In the genomic region with DNA sequence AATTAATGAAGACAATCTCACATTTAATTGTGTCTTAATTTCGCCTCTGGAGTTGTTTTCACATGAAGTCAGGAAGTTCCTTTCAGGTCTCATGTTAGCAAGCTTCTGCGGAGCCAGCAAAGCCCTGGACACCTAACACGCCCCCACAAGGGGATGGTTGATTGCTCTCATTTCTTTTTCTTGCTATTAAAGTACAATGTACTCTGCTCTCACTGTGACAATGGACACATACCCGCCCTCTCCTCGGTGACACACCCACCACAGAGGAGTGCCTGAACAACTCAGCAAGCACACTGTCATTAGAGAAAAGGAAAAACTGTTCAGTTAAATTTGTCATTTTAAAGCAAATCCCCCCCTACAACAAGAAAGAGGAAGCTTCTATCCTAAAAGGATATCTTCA, we compare ENCODE assay signal across 22 mouse cellular contexts. TPM values are rescaled to one million over a fixed set of nuclear protein-coding genes. Genes with fewer than 3 reads are reported as not detected.
DNase-seq lines count a peak whose midpoint lies in the region; ATAC-seq and TF ChIP-seq lines count a peak whose summit lies in the region.
"Had no signal": no experiment of that assay in that cellular context is flagged by ENCODE, and none has a peak within 500 bp of the region (broad histone marks: within the 10 kb centered on the region; RNA-seq: fewer than 3 reads in every experiment).

No protein-coding gene starts in this region.

- no peak overlapping the region for H3K4me3 ChIP-seq in kidney, postnatal 0 days (replicated peaks; ENCODE audit: low read depth, low read length)
- no peak overlapping the region for H3K4me3 ChIP-seq in kidney, embryonic 15.5 days (replicated peaks)
- H3K4me3 ChIP-seq: embryonic facial prominence, embryonic 13.5 days; embryonic facial prominence, embryonic 15.5 days; erythroblast, embryonic 14.5 days; forebrain, embryonic 10.5 days; forebrain, embryonic 12.5 days had no signal

- no peak for TF ChIP-seq CTCF in kidney, postnatal 0 days (IDR thresholded peaks at IDR 0.05; ENCODE audit: low read depth)

- H3K4me1 ChIP-seq in kidney, postnatal 0 days (replicated peaks; ENCODE audit: insufficient read depth, low read length): no peaks in the 10 kb centered on the region
- H3K4me1 ChIP-seq in kidney, embryonic 15.5 days: no peaks in the 10 kb centered on the region
- H3K4me1 ChIP-seq: embryonic facial prominence, embryonic 13.5 days; embryonic facial prominence, embryonic 15.5 days; forebrain, embryonic 10.5 days; forebrain, embryonic 12.5 days had no signal

- peaks cover 17% of the 10 kb centered on the region for H3K36me3 ChIP-seq in kidney, postnatal 0 days (ENCODE audit: insufficient read depth, low read length)
- H3K36me3 ChIP-seq in kidney, embryonic 15.5 days: peaks cover 80% of the 10 kb centered on the region

- H3K27ac ChIP-seq in kidney, postnatal 0 days: no peak overlapping the region
- no peak overlapping the region for H3K27ac ChIP-seq in kidney, embryonic 15.5 days
- H3K27ac ChIP-seq: embryonic facial prominence, embryonic 13.5 days; embryonic facial prominence, embryonic 15.5 days; forebrain, embryonic 10.5 days; forebrain, embryonic 12.5 days had no signal

- H3K9me3 ChIP-seq in kidney, postnatal 0 days (replicated peaks; ENCODE audit: low read length): no peaks in the 10 kb centered on the region
- H3K9me3 ChIP-seq in kidney, embryonic 15.5 days (replicated peaks): no peaks in the 10 kb centered on the region
- H3K9me3 ChIP-seq: embryonic facial prominence, embryonic 13.5 days; embryonic facial prominence, embryonic 15.5 days; forebrain, embryonic 10.5 days; forebrain, embryonic 12.5 days had no signal

- H3K4me2 ChIP-seq in kidney, postnatal 0 days (ENCODE audit: low read length): no peak overlapping the region
- H3K4me2 ChIP-seq in kidney, embryonic 15.5 days: no peak overlapping the region
- H3K4me2 ChIP-seq: embryonic facial prominence, embryonic 13.5 days; embryonic facial prominence, embryonic 15.5 days; forebrain, embryonic 12.5 days had no signal

- DNase-seq in heart, adult 11 months: peak; percentile 54
- DNase-seq in heart, adult 9 months (ENCODE audit: low spot score in 2 of 2): no peak
- peak; percentile 40 for DNase-seq in kidney, postnatal 0 days (ENCODE audit: low spot score)
- DNase-seq: adrenal gland, adult 2 months; adrenal gland, postnatal 10 days; adrenal gland, postnatal 25 days; cerebellum, adult 11 months; cerebellum, adult 18-20 months; cerebellum, adult 8-10 months; cerebellum, adult 9-11 months; cerebellum, postnatal 14 days; cerebellum, postnatal 36 days; embryo, embryonic 11 days had no signal

- H3K27me3 ChIP-seq in kidney, postnatal 0 days (ENCODE audit: insufficient read depth, low read length): no peaks in the 10 kb centered on the region
- no peaks in the 10 kb centered on the region for H3K27me3 ChIP-seq in kidney, embryonic 15.5 days
- H3K27me3 ChIP-seq: embryonic facial prominence, embryonic 13.5 days; embryonic facial prominence, embryonic 15.5 days; forebrain, embryonic 12.5 days had no signal

- H3K9ac ChIP-seq in kidney, postnatal 0 days (ENCODE audit: low read depth, low read length): no peak overlapping the region
- H3K9ac ChIP-seq in kidney, embryonic 15.5 days: no peak overlapping the region
- H3K9ac ChIP-seq: embryonic facial prominence, embryonic 13.5 days; embryonic facial prominence, embryonic 15.5 days; forebrain, embryonic 12.5 days had no signal

- WGBS in kidney, postnatal 0 days: 54% methylated on average over 5 of the region's 5 CpGs
- 58% methylated on average over 5 of the region's 5 CpGs for WGBS in kidney, embryonic 15.5 days

- ATAC-seq in kidney, postnatal 0 days (replicated peaks; ENCODE audit: low FRiP score, low read depth): peak; percentile 29; the same call in 1 of the 2 replicates
- no peak; the same call in 1 of the 2 replicates for ATAC-seq in kidney, embryonic 15.5 days (replicated peaks; ENCODE audit: low FRiP score)
- ATAC-seq: forebrain, embryonic 14.5 days; forebrain, embryonic 16.5 days had no signal

RNA-seq across cellular contexts. Expression of a gene that starts 8.2 kb away (rescaled TPM):
- polyA plus RNA-seq in kidney, postnatal 0 days (2015; fragmentation: Nextera tagmentation; extraction: Ambion mirVana): 16.5 and 17.9 TPM in 2 replicates
- 22.0 and 22.9 TPM in 2 replicates for polyA plus RNA-seq in kidney, embryonic 15.5 days (2015; fragmentation: Nextera tagmentation; extraction: Ambion mirVana)

RNA-seq across cellular contexts. Expression of a gene that starts 8.5 kb away (rescaled TPM):
- polyA plus RNA-seq in kidney, postnatal 0 days (2015; fragmentation: Nextera tagmentation; extraction: Ambion mirVana): 22.3 and 23.5 TPM in 2 replicates
- 29.6 and 33.1 TPM in 2 replicates for polyA plus RNA-seq in kidney, embryonic 15.5 days (2015; fragmentation: Nextera tagmentation; extraction: Ambion mirVana)

RNA-seq across cellular contexts. Expression of a gene that starts 40.6 kb away (rescaled TPM):
- 0.41 and 0.66 TPM in 2 replicates for polyA plus RNA-seq in kidney, postnatal 0 days (2015; fragmentation: Nextera tagmentation; extraction: Ambion mirVana)
- polyA plus RNA-seq in kidney, embryonic 15.5 days (2015; fragmentation: Nextera tagmentation; extraction: Ambion mirVana): 0.95 and 1.4 TPM in 2 replicates
- polyA plus RNA-seq: adrenal gland, adult 2 months; brain, embryonic 14.5 days; erythroblast, embryonic 14.5 days had no signal

Comparison
In these comparisons a context has a peak if more than half of its experiments do, and no peak if none do; other contexts are left out.
1. DNase-seq: peak in heart, adult 11 months (single experiment) and kidney, postnatal 0 days (single experiment); none in heart, adult 9 months (0 of 2).